In genomic region chr6:83125331-83125730, GRCm38 (mm10) we compare ENCODE assay signal across 7 mouse cellular contexts. TPM values are rescaled to one million over a fixed set of nuclear protein-coding genes. Genes with fewer than 3 reads are reported as not detected.
DNase-seq lines count a peak whose midpoint lies in the region; ATAC-seq lines count a peak whose summit lies in the region.

Ino80b (minus strand) TSS chr6:83125431.

- 26% methylated on average over 5 of the region's 5 CpGs for WGBS in forebrain, embryonic 11.5 days
- WGBS in hindbrain, embryonic 13.5 days: 30% methylated on average over 5 of the region's 5 CpGs
- 30% methylated on average over 5 of the region's 5 CpGs for WGBS in liver, embryonic 16.5 days (ENCODE audit: insufficient replicate concordance)

- no peak for ATAC-seq in forebrain, embryonic 11.5 days (replicated peaks; ENCODE audit: low FRiP score)
- ATAC-seq in hindbrain, embryonic 13.5 days (ENCODE audit: low FRiP score): no peak
- no peak for ATAC-seq in liver, embryonic 16.5 days (ENCODE audit: low read depth)

- peaks cover 8% of the 10 kb centered on the region; the same call in 1 of the 2 replicates for H3K4me1 ChIP-seq in forebrain, embryonic 11.5 days (replicated peaks; ENCODE audit: control insufficient read depth, insufficient read depth, low read length)
- H3K4me1 ChIP-seq in hindbrain, embryonic 13.5 days (replicated peaks): peaks cover 38% of the 10 kb centered on the region
- peaks cover 28% of the 10 kb centered on the region for H3K4me1 ChIP-seq in liver, embryonic 16.5 days (ENCODE audit: control insufficient read depth, low read depth, low read length)

- peak; percentile 11 for DNase-seq in thymus, postnatal 4 days
- no peak for DNase-seq in thymus, postnatal 10 days (ENCODE audit: low spot score in 2 of 2)
- no peak for DNase-seq in forebrain, embryonic 11.5 days (ENCODE audit: low spot score)
- no peak for DNase-seq in right cerebral cortex, postnatal 4 days
- DNase-seq in spleen, postnatal 36 days (ENCODE audit: low spot score in 2 of 2): no peak

- peak within 1 kb of the TSS; percentile 61 for H3K4me3 ChIP-seq in forebrain, embryonic 11.5 days (ENCODE audit: low read depth, low read length)
- peak within 1 kb of the TSS; percentile 74 for H3K4me3 ChIP-seq in hindbrain, embryonic 13.5 days
- H3K4me3 ChIP-seq in liver, embryonic 16.5 days (ENCODE audit: low read depth, low read length): peak within 1 kb of the TSS; percentile 81

- peak within 1 kb of the TSS; percentile 71 for H3K9ac ChIP-seq in forebrain, embryonic 11.5 days (ENCODE audit: low read length)
- peak within 1 kb of the TSS; percentile 82 for H3K9ac ChIP-seq in hindbrain, embryonic 13.5 days
- H3K9ac ChIP-seq in liver, embryonic 16.5 days (ENCODE audit: low read depth, low read length): peak within 1 kb of the TSS; percentile 83

- no peaks in the 10 kb centered on the region for H3K36me3 ChIP-seq in forebrain, embryonic 11.5 days (ENCODE audit: control insufficient read depth, insufficient read depth, low read length)
- H3K36me3 ChIP-seq in hindbrain, embryonic 13.5 days: no peaks in the 10 kb centered on the region
- H3K36me3 ChIP-seq in liver, embryonic 16.5 days (ENCODE audit: control insufficient read depth, insufficient read depth): no peaks in the 10 kb centered on the region

- peak within 1 kb of the TSS; percentile 77 for H3K4me2 ChIP-seq in forebrain, embryonic 11.5 days (ENCODE audit: low read depth, low read length, severe bottlenecking)
- peak within 1 kb of the TSS; percentile 66 for H3K4me2 ChIP-seq in hindbrain, embryonic 13.5 days
- H3K4me2 ChIP-seq in liver, embryonic 16.5 days (ENCODE audit: low read depth, low read length): peak within 1 kb of the TSS; percentile 81

- no peaks in the 10 kb centered on the region for H3K27me3 ChIP-seq in forebrain, embryonic 11.5 days (ENCODE audit: control insufficient read depth, insufficient read depth, low read length)
- H3K27me3 ChIP-seq in hindbrain, embryonic 13.5 days: no peaks in the 10 kb centered on the region
- H3K27me3 ChIP-seq in liver, embryonic 16.5 days (ENCODE audit: control insufficient read depth, insufficient read depth, low read depth, low read length): no peaks in the 10 kb centered on the region

- H3K9me3 ChIP-seq in forebrain, embryonic 11.5 days (ENCODE audit: control insufficient read depth, low read length): no peaks in the 10 kb centered on the region
- H3K9me3 ChIP-seq in hindbrain, embryonic 13.5 days: no peaks in the 10 kb centered on the region
- no peaks in the 10 kb centered on the region for H3K9me3 ChIP-seq in liver, embryonic 16.5 days (replicated peaks; ENCODE audit: control insufficient read depth, low read length)

- H3K27ac ChIP-seq in forebrain, embryonic 11.5 days (ENCODE audit: low read depth, low read length): peak within 1 kb of the TSS; percentile 44; the same call in 1 of the 2 replicates
- peak within 1 kb of the TSS; percentile 64 for H3K27ac ChIP-seq in hindbrain, embryonic 13.5 days
- H3K27ac ChIP-seq in liver, embryonic 16.5 days (ENCODE audit: low read length): peak within 1 kb of the TSS; percentile 85

RNA-seq across cellular contexts. Expression of gene Ino80b, which starts in this region (rescaled TPM):
- polyA plus RNA-seq in forebrain, embryonic 11.5 days (2014; fragmentation: Nextera tagmentation; extraction: Ambion mirVana): 20.0 and 27.7 TPM in 2 replicates
- 13.4 and 14.1 TPM in 2 replicates for polyA plus RNA-seq in hindbrain, embryonic 13.5 days (2015; fragmentation: Nextera tagmentation; extraction: Ambion mirVana)
- 4.1 and 5.2 TPM in 2 replicates for polyA plus RNA-seq in liver, embryonic 16.5 days (2015; fragmentation: Nextera tagmentation; extraction: Ambion mirVana)
